In the genomic region with DNA sequence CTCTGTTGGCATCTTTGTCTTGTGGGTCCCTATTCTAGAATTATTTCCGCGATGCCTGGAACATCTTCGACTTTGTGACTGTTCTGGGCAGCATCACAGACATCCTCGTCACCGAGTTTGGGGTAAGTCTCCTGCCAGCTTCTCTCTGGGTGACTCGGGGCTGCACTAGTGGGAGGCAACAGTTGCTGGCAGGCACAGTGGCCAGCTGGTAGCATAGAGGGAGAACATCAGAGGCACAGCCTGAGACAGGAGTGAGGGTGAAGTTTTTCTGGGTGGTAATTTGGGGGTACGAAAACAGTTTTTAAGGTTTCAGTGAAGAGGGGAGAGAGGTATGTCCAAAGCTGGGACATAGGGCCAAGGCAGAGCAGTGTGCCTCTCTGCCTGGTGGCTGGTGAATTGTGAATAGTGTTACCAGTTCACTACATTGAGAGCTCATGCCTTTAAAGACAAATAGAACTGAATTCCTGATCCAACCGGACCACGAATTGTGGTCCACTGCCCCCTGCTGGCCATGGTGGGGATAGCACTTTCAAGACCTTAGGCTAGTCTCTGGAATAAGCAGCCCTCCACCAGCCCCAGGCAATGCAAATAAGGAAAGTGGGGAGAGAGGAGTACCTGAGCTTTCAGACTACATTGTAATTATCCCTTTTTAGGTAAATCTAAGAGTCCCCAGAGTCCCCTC, we compare ENCODE assay signal across 8 mouse cellular contexts.
DNase-seq lines count a peak whose midpoint lies in the region; TF ChIP-seq lines count a peak whose summit lies in the region.

No protein-coding gene starts in this region.

- no peak overlapping the region for H3K4me2 ChIP-seq in CH12.LX (ENCODE audit: insufficient read depth, low read depth, poor library complexity, severe bottlenecking)

- peaks cover 0 to 4% of the 10 kb centered on the region in 2 experiments; a peak in 1 of 4 replicates for H3K4me1 ChIP-seq in CH12.LX (ENCODE audit: control insufficient read depth in 1 of 2, insufficient read depth in 2 of 2)

- in situ Hi-C loops in CH12.LX (cut with MboI; ENCODE audit: low pct_ligation_motif_present, low pct_unique_long_range_greater_than_20kb, low sequenced_read_pairs): no loop called here

- no peak for TF ChIP-seq POLR2A in CH12.LX (IDR thresholded peaks at IDR 0.05; ENCODE audit: low read depth, low read length)

- dilution Hi-C loops in CH12.LX (cut with MboI; ENCODE audit: extremely low pct_ligation_motif_present, extremely low pct_unique_long_range_greater_than_20kb, low sequenced_read_pairs): no loop called here

- TF ChIP-seq RAD21 in CH12.LX (IDR thresholded peaks at IDR 0.05; ENCODE audit: low read depth, low read length): peak; percentile 23

- no peak overlapping the region for H3K4me3 ChIP-seq in CH12.LX (replicated peaks in 1 of 3; ENCODE audit: low read depth in 2 of 3, low read length in 2 of 3, poor library complexity in 1 of 3)

- H3K36me3 ChIP-seq in CH12.LX (replicated peaks in 1 of 2; ENCODE audit: control insufficient read depth in 1 of 2, insufficient read depth in 1 of 2, low read length in 1 of 2): peaks cover 0 to 29% of the 10 kb centered on the region in 2 experiments

- DNase-seq in CH12.LX (ENCODE audit: extremely low read depth) (peak; percentile 65), R1 (ENCODE audit: low read depth, low spot score) (peak; percentile 82)
- peak; percentile 94 to 97 for DNase-seq in cerebellum, postnatal 10 days
- DNase-seq in gastrocnemius, postnatal 10 days: peak; percentile 92
- peak; percentile 87 to 89 for DNase-seq in layer of hippocampus, postnatal 10 days (ENCODE audit: low spot score in 2 of 2)
- peak; percentile 86 for DNase-seq in lung, postnatal 14 days
- DNase-seq in right cerebral cortex, postnatal 25 days: peak; percentile 61
- peak; percentile 35 for DNase-seq in yolk sac, embryonic 10.5 days (ENCODE audit: low spot score)

- H3K9ac ChIP-seq in CH12.LX (ENCODE audit: insufficient read depth, low read depth): no peak overlapping the region

- H3K27ac ChIP-seq in CH12.LX (ENCODE audit: insufficient read depth, low read depth): no peak overlapping the region

- TF ChIP-seq EP300 in CH12.LX (IDR thresholded peaks at IDR 0.05; ENCODE audit: low read length): no peak

- H3K9me3 ChIP-seq in CH12.LX (replicated peaks; ENCODE audit: low read length): peaks cover 7% of the 10 kb centered on the region

- TF ChIP-seq CTCF in CH12.LX (conservative IDR thresholded peaks at IDR 0.05 in 1 of 2, IDR thresholded peaks at IDR 0.05 in 1 of 2; ENCODE audit: low read depth in 2 of 2, low read length in 2 of 2): peak; percentile 80 to 96

- peaks cover 36% of the 10 kb centered on the region for H3K27me3 ChIP-seq in CH12.LX (replicated peaks)

- H3K79me2 ChIP-seq in CH12.LX (replicated peaks; ENCODE audit: control insufficient read depth, extremely low read depth, insufficient read depth, poor library complexity, severe bottlenecking): no peaks in the 10 kb centered on the region

TF ChIP-seq in CH12.LX, 34 proteins besides CTCF, POLR2A, EP300 and RAD21:
- TF ChIP-seq USF1 (IDR thresholded peaks at IDR 0.05; ENCODE audit: low read depth, low read length): no peak
- TF ChIP-seq NRF1 (IDR thresholded peaks at IDR 0.05; ENCODE audit: low read depth, low read length): no peak
- no peak for TF ChIP-seq TCF12 (IDR thresholded peaks at IDR 0.05; ENCODE audit: low read depth, low read length)
- no peak for TF ChIP-seq GABPA (IDR thresholded peaks at IDR 0.05; ENCODE audit: insufficient replicate concordance, low read depth, low read length)
- TF ChIP-seq E2F4 (IDR thresholded peaks at IDR 0.05; ENCODE audit: insufficient replicate concordance, low read depth, low read length): no peak
- TF ChIP-seq ZMIZ1 (IDR thresholded peaks at IDR 0.05; ENCODE audit: low read depth, low read length): no peak
- TF ChIP-seq MAFK (IDR thresholded peaks at IDR 0.05; ENCODE audit: insufficient replicate concordance, low read length): no peak
- no peak for TF ChIP-seq UBTF (IDR thresholded peaks at IDR 0.05; ENCODE audit: low read depth, low read length)
- TF ChIP-seq ZNF384 (IDR thresholded peaks at IDR 0.05; ENCODE audit: low read depth, low read length): no peak
- TF ChIP-seq IRF4 (IDR thresholded peaks at IDR 0.05; ENCODE audit: low read depth, low read length): no peak
- TF ChIP-seq MXI1 (IDR thresholded peaks at IDR 0.05; ENCODE audit: low read depth, low read length): no peak
- TF ChIP-seq CHD1 (IDR thresholded peaks at IDR 0.05; ENCODE audit: low read depth, low read length): no peak
- no peak for TF ChIP-seq RCOR1 (conservative IDR thresholded peaks at IDR 0.05; ENCODE audit: low read depth, low read length)
- no peak for TF ChIP-seq SMC3 (IDR thresholded peaks at IDR 0.05; ENCODE audit: low read depth, low read length)
- no peak for TF ChIP-seq JUN (IDR thresholded peaks at IDR 0.05; ENCODE audit: insufficient read depth, low read depth, low read length)
- no peak for TF ChIP-seq ETS1 (conservative IDR thresholded peaks at IDR 0.05; ENCODE audit: low read depth, low read length)
- no peak for TF ChIP-seq BHLHE40 (IDR thresholded peaks at IDR 0.05; ENCODE audit: low read depth, low read length)
- TF ChIP-seq TBP (conservative IDR thresholded peaks at IDR 0.05; ENCODE audit: low read depth, low read length): no peak
- no peak for TF ChIP-seq MAZ (IDR thresholded peaks at IDR 0.05; ENCODE audit: low read depth, low read length)

Comparison
In these comparisons a context has a peak if more than half of its experiments do, and no peak if none do; other contexts are left out.
1. DNase-seq: peak in every context shown above with its lines; median percentile 96 in cerebellum, postnatal 10 days; 92 in gastrocnemius, postnatal 10 days; 88 in layer of hippocampus, postnatal 10 days; 86 in lung, postnatal 14 days; 82 in R1; 65 in CH12.LX; 61 in right cerebral cortex, postnatal 25 days; 35 in yolk sac, embryonic 10.5 days.